Mouse (Mus musculus): ENCODE measurements around the gene Pip4p1. TPM values are rescaled to one million over a fixed set of nuclear protein-coding genes. Genes with fewer than 3 reads are reported as not detected.
"Not testable (repeated sequence)": the region's sequence is repeated elsewhere in the genome, so short reads cannot be mapped to it uniquely, and the experiment has no call there.

Pip4p1 gene
- polyA plus RNA-seq, 1 experiment from 2014 or later: 59.0 TPM

DNA sequence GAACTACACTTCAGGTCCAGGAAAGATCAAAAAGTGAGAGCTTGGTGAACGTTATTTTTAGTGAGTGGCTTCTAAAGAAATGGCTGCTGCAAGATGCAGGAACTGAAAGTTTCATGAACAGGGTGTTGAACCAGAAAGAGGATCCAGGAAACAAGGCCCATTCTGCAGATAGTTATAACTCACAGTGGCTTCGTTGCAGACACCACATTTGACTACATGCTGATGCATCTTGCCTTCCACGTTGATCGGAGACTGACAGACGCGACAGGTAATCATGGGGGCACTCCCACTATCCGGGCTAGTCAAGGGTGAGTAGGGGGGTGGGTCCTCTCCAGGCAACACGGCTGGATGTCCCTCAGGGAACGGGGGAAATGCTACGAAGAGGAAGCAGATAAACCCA, 705 bp downstream of the Pip4p1 start:
- peak overlapping the region; percentile 95 for H3K4me3 ChIP-seq (ENCODE audit: low read depth, low read length)
- no peak for DNase-seq (ENCODE audit: low spot score, missing footprints)
- peak overlapping the region; percentile 90 for H3K4me2 ChIP-seq

DNA sequence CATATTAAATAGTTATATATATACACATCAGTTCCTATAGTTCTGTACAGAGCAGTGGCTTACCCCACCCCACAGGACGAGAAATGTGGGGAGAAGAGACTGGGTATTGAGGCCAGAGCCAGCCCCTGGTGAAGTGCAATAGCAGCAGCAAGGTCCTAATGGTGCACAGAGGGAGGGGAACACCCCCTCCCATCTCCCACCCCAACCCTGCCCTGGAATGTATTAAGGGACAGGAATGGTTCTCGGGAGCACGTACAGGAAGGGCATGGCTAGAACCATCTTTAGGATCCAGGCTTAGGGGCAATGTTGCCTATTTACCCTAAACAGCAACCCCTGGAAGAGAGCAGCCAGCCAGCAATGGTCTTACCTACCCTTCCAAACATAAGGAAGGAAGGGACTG, 3.3 kb downstream of the Pip4p1 start:
- peaks cover 8% of the 10 kb centered on the region; the same call in 1 of the 2 replicates for H3K36me3 ChIP-seq (ENCODE audit: control insufficient read depth, insufficient read depth, low read length)
- no peaks in the 10 kb centered on the region for H3K27me3 ChIP-seq (ENCODE audit: control insufficient read depth, insufficient read depth, low read length)
- H3K4me1 ChIP-seq (ENCODE audit: control insufficient read depth, insufficient read depth, low read length): peaks cover 26% of the 10 kb centered on the region
- WGBS: 76% methylated on average over 3 of the region's 3 CpGs
- H3K4me2 ChIP-seq: no peak overlapping the region
- no peak overlapping the region for H3K9ac ChIP-seq (ENCODE audit: low read length)
- H3K27ac ChIP-seq (ENCODE audit: low read depth, low read length): no peak overlapping the region
- DNase-seq (ENCODE audit: low spot score, missing footprints): no peak
- no peak overlapping the region for H3K4me3 ChIP-seq (ENCODE audit: low read depth, low read length)
- ATAC-seq (ENCODE audit: low FRiP score): no peak
- H3K9me3 ChIP-seq (ENCODE audit: control insufficient read depth, low read length): no peaks in the 10 kb centered on the region

More for the DNA sequence above, 705 bp downstream of the Pip4p1 start:
- no peaks in the 10 kb centered on the region for H3K9me3 ChIP-seq (ENCODE audit: control insufficient read depth, low read length)
- ATAC-seq (ENCODE audit: low FRiP score): no peak
- peak overlapping the region; percentile 95 for H3K9ac ChIP-seq (ENCODE audit: low read length)
- peaks cover 20% of the 10 kb centered on the region for H3K4me1 ChIP-seq (ENCODE audit: control insufficient read depth, insufficient read depth, low read length)
- H3K36me3 ChIP-seq (ENCODE audit: control insufficient read depth, insufficient read depth, low read length): peaks cover 8% of the 10 kb centered on the region; the same call in 1 of the 2 replicates
- H3K27ac ChIP-seq (ENCODE audit: low read depth, low read length): no peak overlapping the region; the same call in 1 of the 2 replicates
- WGBS: 27% methylated on average over 10 of the region's 10 CpGs
- no peaks in the 10 kb centered on the region for H3K27me3 ChIP-seq (ENCODE audit: control insufficient read depth, insufficient read depth, low read length)

DNA sequence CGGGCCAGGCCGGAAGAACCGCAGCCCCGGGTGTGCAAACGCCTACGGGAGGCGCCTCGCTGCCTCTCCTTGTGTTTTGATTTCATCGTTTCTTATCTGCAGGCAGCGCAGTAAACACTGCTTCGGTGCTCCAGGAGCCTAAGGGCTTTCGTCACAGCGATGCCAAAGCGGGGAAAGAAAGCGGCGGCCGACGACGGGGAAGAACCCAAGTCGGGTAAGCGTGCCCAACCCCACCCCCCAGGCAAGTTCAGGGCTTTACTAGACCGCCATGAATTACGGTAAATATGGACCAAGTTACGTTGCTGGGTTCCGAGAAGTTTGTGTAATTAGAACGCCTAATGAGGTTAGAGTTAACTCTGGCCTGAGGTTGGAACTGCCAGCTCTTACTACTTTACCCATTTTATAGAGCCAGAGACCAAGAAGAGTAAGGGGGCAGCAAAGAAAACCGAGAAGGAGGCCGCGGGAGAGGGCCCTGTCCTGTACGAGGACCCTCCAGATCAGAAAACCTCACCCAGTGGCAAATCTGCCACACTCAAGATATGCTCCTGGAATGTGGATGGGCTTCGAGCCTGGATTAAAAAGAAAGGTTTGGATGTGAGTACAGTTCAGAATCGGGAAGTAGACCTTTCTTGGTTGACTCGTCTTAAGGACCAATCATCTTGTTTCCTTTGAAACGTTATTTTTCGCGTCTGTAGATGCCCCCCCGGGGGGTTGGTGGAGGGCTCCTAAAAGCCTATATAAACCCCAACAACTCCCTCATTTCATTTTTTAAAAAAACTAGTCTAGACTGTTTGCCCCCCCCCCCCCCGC, 5.3 kb downstream of the Pip4p1 start:
- no peaks in the 10 kb centered on the region for H3K27me3 ChIP-seq (ENCODE audit: control insufficient read depth, insufficient read depth, low read length)
- no peak for DNase-seq (ENCODE audit: low spot score, missing footprints)

DNA sequence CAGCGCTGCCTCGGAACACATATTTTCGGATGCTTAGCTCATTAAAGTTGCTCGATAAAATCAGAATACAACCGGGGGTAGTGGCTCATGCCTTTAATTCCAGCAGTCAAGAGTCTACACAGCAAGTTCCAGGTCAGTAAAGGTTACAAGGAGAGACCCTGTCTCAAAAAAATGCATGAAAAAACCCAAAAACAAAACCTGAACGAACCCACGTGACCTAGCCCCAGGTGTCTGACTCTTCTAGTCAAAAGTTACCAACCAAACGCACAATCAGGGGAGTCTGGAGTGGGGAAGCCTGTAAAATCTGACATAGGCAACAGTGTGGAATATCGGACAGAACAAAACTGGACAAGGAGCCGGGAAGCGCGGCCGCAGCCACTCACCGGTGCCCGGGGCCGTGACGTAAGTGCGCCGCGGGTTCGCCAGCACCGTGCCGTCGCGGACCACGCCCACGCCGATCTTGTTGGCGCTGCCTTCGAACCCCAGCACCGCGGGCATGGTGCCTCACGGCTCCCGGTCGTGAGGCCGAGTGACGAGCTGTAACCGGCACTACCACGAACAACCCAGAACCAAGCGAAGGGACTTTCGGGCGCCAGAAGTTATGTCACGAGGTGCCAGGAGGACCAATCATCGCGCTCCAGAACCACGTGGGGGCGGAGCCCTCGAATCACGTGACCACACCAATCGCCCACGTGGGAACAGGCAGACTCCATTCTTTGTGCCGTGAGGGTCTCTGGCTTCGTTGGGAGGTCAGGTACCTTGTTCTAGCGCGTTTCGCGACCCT, 6.2 kb downstream of the Pip4p1 start, which contains the start of the genes Osgep and Apex1:
Osgep (minus strand) TSS at position 613 of the 784 bp plus-strand sequence.
Apex1 (plus strand) TSS at position 688 of the 784 bp plus-strand sequence.
- Histone ChIP-seq H3K9ac (ENCODE audit: low read length) (peak within 1 kb of the TSS; percentile 95), H3K4me2 (peak within 1 kb of the TSS; percentile 73), H3K27me3 (ENCODE audit: control insufficient read depth, insufficient read depth, low read length) (no peaks in the 10 kb centered on the region), H3K9me3 (ENCODE audit: control insufficient read depth, low read length) (no peaks in the 10 kb centered on the region), H3K4me3 (ENCODE audit: low read depth, low read length) (peak within 1 kb of the TSS; percentile 81), H3K4me1 (ENCODE audit: control insufficient read depth, insufficient read depth, low read length) (peaks cover 14% of the 10 kb centered on the region), H3K27ac (ENCODE audit: low read depth, low read length) (peak within 1 kb of the TSS; percentile 83), H3K36me3 (ENCODE audit: control insufficient read depth, insufficient read depth, low read length) (peaks cover 8% of the 10 kb centered on the region; the same call in 1 of the 2 replicates)
- under 1% methylated on average over 57 of the region's 57 CpGs for WGBS
- peak; percentile 96 for ATAC-seq (ENCODE audit: low FRiP score)
- peak; percentile 99 for DNase-seq (ENCODE audit: low spot score, missing footprints)

More for the DNA sequence above, 5.3 kb downstream of the Pip4p1 start:
- Histone ChIP-seq H3K36me3 (ENCODE audit: control insufficient read depth, insufficient read depth, low read length) (peaks cover 8% of the 10 kb centered on the region; the same call in 1 of the 2 replicates), H3K27ac (ENCODE audit: low read depth, low read length) (peak overlapping the region; percentile 81), H3K9me3 (ENCODE audit: control insufficient read depth, low read length) (no peaks in the 10 kb centered on the region), H3K4me3 (ENCODE audit: low read depth, low read length) (peak overlapping the region; percentile 81), H3K9ac (ENCODE audit: low read length) (peak overlapping the region; percentile 95), H3K4me2 (peak overlapping the region; percentile 73), H3K4me1 (ENCODE audit: control insufficient read depth, insufficient read depth, low read length) (peaks cover 20% of the 10 kb centered on the region)
- 3% methylated on average over 38 of the region's 38 CpGs for WGBS
- ATAC-seq (ENCODE audit: low FRiP score): no peak

DNA sequence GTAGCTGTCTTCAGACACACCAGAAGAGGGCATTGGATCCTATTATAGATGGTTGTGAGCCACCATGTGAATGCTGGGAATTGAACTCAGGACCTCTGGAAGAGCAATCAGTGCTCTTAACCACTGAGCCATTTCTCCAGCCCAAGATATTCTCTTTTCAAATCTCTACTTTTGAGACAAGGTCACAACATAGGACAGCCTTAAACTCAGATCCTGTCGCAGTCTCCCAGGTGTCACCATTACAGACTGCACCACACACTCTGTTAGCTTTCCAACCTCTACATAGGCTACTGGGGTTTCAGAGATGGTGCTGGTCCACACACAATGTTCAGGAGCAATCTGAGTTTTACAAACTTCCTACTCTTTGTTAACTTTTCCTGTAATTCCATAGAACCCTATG, 7.2 kb downstream of the Pip4p1 start:
- Histone ChIP-seq H3K4me3 (ENCODE audit: low read depth, low read length) (peak overlapping the region; percentile 81), H3K4me2 (peak overlapping the region; percentile 73), H3K4me1 (ENCODE audit: control insufficient read depth, insufficient read depth, low read length) (peaks cover 12% of the 10 kb centered on the region)
- not testable (repeated sequence) for H3K27ac ChIP-seq (ENCODE audit: low read depth, low read length); H3K9ac ChIP-seq (ENCODE audit: low read length); ATAC-seq (ENCODE audit: low FRiP score); H3K27me3 ChIP-seq (ENCODE audit: control insufficient read depth, insufficient read depth, low read length); H3K9me3 ChIP-seq (ENCODE audit: control insufficient read depth, low read length); DNase-seq (ENCODE audit: low spot score, missing footprints); H3K36me3 ChIP-seq (ENCODE audit: control insufficient read depth, insufficient read depth, low read length)
- 92% methylated on average over 1 of the region's 1 CpGs for WGBS

DNA sequence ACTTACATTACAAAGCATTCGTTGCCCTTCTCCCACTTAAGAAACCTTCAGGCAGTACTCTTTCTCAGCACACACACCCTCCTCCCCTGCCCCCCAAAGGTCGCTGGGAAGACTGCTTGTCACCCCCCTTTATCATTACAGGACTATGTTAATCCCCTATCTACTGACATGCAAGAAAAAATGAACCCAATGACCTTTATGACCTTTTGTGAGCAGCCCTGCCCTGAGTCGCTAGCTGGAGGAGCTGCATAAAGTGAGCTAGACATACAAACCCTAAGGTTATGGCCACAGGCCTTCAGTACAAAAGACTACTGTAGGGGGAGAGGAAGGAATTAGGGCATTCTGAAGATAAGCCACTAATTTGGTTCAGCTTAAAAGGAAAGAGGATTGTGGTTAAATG, 19.3 kb downstream of the Pip4p1 start:
- H3K4me1 ChIP-seq (ENCODE audit: control insufficient read depth, insufficient read depth, low read length): no peaks in the 10 kb centered on the region
- 57% methylated on average over 3 of the region's 3 CpGs for WGBS
- H3K36me3 ChIP-seq (ENCODE audit: control insufficient read depth, insufficient read depth, low read length): peaks cover 19% of the 10 kb centered on the region; the same call in 1 of the 2 replicates
- no peaks in the 10 kb centered on the region for H3K27me3 ChIP-seq (ENCODE audit: control insufficient read depth, insufficient read depth, low read length)
- ATAC-seq (ENCODE audit: low FRiP score) (no peak), DNase-seq (ENCODE audit: low spot score, missing footprints) (no peak)
- H3K4me2 ChIP-seq: no peak overlapping the region
- H3K9ac ChIP-seq (ENCODE audit: low read length): no peak overlapping the region
- no peaks in the 10 kb centered on the region for H3K9me3 ChIP-seq (ENCODE audit: control insufficient read depth, low read length)
- H3K27ac ChIP-seq (ENCODE audit: low read depth, low read length): no peak overlapping the region
- no peak overlapping the region for H3K4me3 ChIP-seq (ENCODE audit: low read depth, low read length)

DNA sequence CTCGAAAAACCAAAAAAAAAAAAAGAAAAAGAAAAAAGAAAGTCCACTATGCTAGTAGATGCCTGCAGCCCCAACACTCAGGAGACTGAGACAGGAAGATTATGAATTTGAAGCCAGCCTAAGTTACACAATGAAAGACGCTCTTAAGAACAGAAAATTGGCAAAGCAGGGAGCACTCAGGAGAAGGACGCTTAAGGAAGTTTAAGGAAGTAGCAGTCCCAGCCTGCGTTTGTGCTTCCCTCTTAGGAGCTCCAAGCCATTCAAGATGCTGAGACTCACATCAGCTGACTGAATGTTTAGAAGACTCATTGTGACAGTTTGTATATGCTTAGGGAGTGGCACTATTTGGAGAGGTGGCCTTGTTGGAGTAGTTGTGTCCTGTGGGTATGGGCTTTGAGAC, 22.5 kb downstream of the Pip4p1 start:
- H3K4me2 ChIP-seq: no peak overlapping the region
- no peaks in the 10 kb centered on the region for H3K27me3 ChIP-seq (ENCODE audit: control insufficient read depth, insufficient read depth, low read length)
- H3K36me3 ChIP-seq (ENCODE audit: control insufficient read depth, insufficient read depth, low read length): peaks cover 6% of the 10 kb centered on the region; the same call in 1 of the 2 replicates
- H3K4me1 ChIP-seq (ENCODE audit: control insufficient read depth, insufficient read depth, low read length): no peaks in the 10 kb centered on the region
- no peak for ATAC-seq (ENCODE audit: low FRiP score)
- no peak overlapping the region for H3K9ac ChIP-seq (ENCODE audit: low read length)
- DNase-seq (ENCODE audit: low spot score, missing footprints): no peak
- H3K4me3 ChIP-seq (ENCODE audit: low read depth, low read length): no peak overlapping the region
- no peak overlapping the region for H3K27ac ChIP-seq (ENCODE audit: low read depth, low read length)
- 80% methylated on average over 4 of the region's 4 CpGs for WGBS
- H3K9me3 ChIP-seq (ENCODE audit: control insufficient read depth, low read length): no peaks in the 10 kb centered on the region

DNA sequence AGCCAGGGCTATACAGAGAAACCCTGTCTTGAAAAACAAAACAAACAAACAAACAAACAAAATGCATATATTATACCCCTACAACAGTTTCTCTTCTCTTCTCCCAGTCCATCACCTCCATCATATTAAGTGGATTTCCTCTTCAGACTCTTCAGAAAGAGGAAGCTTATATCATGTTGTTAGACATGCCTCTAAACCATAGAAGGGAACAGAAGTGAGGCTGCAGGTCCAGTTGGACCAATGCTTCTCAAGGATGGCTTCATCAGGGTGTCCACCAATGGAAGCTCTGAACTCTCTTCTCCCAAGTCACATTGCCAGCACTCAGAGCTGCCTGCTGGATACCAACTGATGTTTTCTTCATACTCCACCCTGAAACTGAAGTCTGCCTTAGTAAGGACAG, 25.3 kb downstream of the Pip4p1 start:
- not testable (repeated sequence) for H3K9me3 ChIP-seq (ENCODE audit: control insufficient read depth, low read length); H3K9ac ChIP-seq (ENCODE audit: low read length); H3K4me3 ChIP-seq (ENCODE audit: low read depth, low read length); H3K27ac ChIP-seq (ENCODE audit: low read depth, low read length); H3K4me2 ChIP-seq; H3K27me3 ChIP-seq (ENCODE audit: control insufficient read depth, insufficient read depth, low read length); ATAC-seq (ENCODE audit: low FRiP score); H3K36me3 ChIP-seq (ENCODE audit: control insufficient read depth, insufficient read depth, low read length); H3K4me1 ChIP-seq (ENCODE audit: control insufficient read depth, insufficient read depth, low read length); DNase-seq (ENCODE audit: low spot score, missing footprints)

DNA sequence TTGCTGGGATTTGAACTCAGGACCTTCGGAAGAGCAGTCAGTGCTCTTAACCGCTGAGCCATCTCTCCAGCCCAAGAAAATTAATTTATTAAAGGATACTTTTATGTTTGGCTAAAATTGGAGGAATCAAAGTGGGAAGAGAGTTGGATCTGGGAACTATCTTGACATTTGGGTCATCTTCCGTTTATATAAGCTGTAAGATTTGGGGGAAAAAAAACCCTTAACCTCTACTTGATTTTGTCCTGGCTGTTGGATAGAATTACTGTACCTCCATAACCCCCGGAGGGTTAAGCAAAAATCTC, 25.9 kb downstream of the Pip4p1 start:
- no peaks in the 10 kb centered on the region for H3K27me3 ChIP-seq (ENCODE audit: control insufficient read depth, insufficient read depth, low read length)
- no peak overlapping the region for H3K9ac ChIP-seq (ENCODE audit: low read length)
- WGBS: 78% methylated on average over 4 of the region's 4 CpGs
- ATAC-seq (ENCODE audit: low FRiP score): no peak
- no peak overlapping the region for H3K4me3 ChIP-seq (ENCODE audit: low read depth, low read length)
- no peaks in the 10 kb centered on the region for H3K9me3 ChIP-seq (ENCODE audit: control insufficient read depth, low read length)
- H3K4me1 ChIP-seq (ENCODE audit: control insufficient read depth, insufficient read depth, low read length): no peaks in the 10 kb centered on the region
- no peak overlapping the region for H3K27ac ChIP-seq (ENCODE audit: low read depth, low read length)
- H3K4me2 ChIP-seq: no peak overlapping the region
- no peak for DNase-seq (ENCODE audit: low spot score, missing footprints)
- H3K36me3 ChIP-seq (ENCODE audit: control insufficient read depth, insufficient read depth, low read length): no peaks in the 10 kb centered on the region

Measured in midbrain, embryonic 11.5 days (tissue).